Mouse (Mus musculus): ENCODE data around the gene Rom1.

Rom1 gene

GRCm38 (mm10) chr19:8942276-8942964 lies 13.3 kb upstream of the Rom1 start:
- no peak for DNase-seq (ENCODE audit: low spot score)

GRCm38 (mm10) chr19:8941515-8942217 lies 12.5 kb upstream of the Rom1 start, which contains the start of gene Mta2:
Mta2 (plus strand) TSS chr19:8941875.
- DNase-seq (ENCODE audit: low spot score): peak; percentile 98

GRCm38 (mm10) chr19:8941136-8941514 lies 12.0 kb upstream of the Rom1 start:
- no peak for DNase-seq (ENCODE audit: low spot score)

- DNase-seq (ENCODE audit: low spot score): no peak
Observed at GRCm38 (mm10) chr19:8940526-8941133, 11.5 kb upstream of the Rom1 start.

- DNase-seq (ENCODE audit: low spot score): no peak
Observed at GRCm38 (mm10) chr19:8936736-8937135, 7.6 kb upstream of the Rom1 start.

DNA sequence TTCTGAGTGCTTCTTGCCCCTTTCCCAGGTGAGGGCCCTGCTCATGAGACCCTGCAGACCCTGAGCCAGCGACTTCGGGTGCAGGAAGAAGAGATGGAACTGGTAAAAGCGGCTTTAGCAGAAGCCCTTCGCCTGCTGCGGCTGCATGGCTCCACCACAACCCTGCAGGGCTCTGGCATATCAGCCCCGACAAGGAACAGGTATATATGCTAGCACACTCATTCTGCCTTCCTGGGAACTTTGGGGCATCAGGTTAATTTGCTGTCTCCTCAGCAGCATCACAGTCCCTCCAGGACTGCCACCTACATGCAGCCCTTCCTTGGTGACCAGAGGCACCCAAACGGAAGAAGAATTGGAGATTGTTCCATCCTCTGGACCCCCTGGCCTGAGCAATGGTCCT lies 1.6 kb upstream of the Rom1 start:
- no peak for DNase-seq (ENCODE audit: low spot score)

DNA sequence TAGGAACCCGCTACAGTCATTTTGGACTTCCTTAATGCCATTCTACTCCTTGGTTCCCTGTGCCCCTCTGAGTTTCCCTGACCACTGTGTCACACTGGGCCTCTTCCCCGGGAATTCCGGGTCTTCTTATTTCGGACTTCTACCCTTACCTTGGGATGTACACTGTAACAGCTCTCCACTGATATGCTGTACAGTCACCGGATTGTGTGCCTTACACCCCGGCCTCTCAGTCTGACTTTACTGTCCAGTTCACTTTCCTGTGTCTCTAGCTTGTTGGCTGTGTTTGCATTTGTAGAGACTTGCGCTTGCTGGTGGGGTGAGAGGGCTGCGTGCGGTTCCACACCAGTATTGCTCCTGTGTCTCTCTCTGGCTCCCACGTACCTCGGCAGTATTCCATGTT lies 961 bp upstream of the Rom1 start:
- no peak for DNase-seq (ENCODE audit: low spot score)

- no peak for DNase-seq (ENCODE audit: low spot score)
Observed at GRCm38 (mm10) chr19:8928689-8929223, 400 bp downstream of the Rom1 start.

DNA sequence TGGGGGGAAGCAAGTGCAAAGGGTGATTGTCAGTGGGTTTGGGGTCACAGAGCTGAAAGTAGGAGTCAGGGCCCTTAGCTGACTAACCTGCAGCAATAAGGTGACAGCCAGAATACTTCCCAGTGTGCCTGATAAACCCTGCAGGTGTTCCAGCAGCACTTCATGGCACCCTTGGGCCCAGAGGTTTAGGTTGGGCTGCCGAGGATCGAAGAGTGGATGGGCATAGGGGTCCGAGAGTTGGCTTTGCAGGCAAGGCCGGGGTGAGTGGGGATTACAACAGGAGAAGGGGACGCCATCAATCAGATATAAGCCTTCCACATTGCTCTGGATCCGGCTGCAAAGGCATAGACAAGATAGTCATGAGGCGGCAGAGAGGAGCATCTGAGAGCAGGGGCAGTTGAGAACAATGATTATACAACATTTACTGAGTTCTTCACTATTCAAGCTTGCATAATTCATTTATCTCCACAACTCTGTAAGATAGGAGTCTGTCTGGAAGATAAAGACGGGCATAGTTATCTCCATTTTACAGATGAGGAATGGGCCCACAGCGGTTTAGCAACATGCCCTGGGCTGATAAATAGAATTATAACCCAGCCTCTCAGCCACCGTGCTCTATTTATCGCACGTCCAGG lies 1.1 kb downstream of the Rom1 start:
- DNase-seq (ENCODE audit: low spot score): no peak

DNA sequence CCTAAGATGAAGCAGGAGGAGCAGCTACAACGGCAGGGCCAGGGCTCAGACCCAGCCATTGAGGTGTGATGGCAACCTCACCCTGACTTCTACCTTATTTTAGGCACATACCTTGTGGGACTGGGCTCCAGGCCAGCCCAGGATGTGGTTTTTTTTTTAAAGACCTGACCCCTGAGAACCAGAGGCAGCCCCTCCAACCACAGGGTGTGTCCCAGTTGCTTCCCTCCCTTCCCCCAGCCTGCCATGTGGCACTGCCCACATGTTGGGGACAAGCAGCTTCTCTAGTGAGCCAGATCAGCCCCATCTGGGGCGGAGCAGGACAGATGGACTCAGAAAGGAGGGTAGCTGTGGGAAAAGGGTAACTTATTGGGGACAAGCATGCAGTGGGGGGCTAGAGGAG lies 2.4 kb downstream of the Rom1 start:
- DNase-seq (ENCODE audit: low spot score): no peak

DNA sequence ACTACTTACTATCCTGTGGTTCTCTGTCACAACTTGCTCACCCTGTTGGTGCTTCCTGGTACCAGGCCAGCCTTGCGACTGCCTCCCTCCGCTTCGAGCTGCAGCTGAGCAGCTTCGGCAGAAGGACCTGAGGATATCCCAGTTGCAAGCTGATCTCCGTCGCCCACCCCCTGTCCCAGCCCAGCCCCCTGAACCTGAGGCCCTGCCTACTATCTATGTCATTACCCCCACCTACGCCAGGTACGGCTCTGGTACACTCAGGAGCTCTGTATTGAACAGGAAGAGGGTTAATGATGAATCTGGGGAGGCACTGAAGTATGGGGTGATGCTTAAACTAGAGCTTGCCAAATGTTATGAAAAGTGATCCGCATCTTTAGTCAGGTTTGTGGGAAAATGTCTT lies 7.4 kb downstream of the Rom1 start:
- DNase-seq (ENCODE audit: low spot score): no peak

DNA sequence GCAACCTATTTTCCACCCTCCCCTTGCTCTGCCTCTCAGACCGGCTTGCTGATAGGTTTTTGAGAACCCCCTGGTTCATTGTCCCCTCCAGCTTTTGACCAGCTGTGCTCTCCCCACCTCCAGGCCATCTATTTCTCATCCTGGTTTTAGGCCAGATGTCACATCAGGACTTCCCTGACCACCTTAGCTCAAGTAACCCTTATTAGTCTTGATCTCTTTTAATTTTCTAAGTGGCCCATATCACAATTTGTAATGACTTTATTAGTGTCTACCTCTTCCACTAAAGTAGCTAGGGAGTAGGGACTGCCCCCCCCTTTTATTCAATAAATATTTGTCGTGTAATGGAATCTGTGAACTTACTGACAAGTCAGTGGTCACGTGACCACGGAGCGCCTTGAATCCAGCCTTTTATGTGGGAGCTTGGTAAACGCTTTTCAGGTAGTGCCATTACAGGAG lies 8.3 kb downstream of the Rom1 start:
- peak; percentile 60 for DNase-seq (ENCODE audit: low spot score)

DNA sequence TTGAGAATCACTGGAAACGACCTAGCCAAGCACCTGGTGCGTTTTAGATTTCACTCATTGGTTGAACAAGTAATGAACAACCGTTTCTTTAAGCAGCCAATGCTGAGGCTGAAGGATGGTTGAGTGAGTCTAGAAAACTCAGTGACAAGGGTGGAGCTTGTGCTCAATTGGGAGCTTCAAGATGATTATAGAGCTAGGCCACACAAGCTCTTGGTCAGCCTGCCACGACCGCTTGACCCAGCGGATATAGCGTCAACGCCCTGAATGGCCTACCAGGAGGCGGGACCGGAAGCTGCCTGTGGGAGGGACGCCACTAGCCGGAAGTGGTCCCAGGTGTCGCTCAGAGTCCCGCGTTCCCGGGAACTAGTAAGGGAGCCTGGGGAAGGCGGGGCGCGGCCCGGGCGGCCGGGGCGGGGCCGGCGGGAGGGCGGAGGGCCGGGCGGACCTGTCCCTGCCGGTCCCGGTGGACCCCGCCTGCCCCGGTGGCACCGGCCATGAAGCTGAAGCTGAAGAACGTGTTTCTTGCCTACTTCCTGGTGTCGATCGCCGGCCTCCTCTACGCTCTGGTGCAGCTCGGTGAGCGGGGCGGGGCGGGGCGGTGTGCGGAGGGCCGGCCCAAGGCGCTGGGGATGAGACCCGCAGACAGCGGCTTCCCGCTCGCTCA lies 9.0 kb downstream of the Rom1 start, which contains the start of gene B3gat3:
Gene B3gat3, plus strand, starts transcription at position 302 of the 664 bp plus-strand sequence.
- peak; percentile 96 for DNase-seq (ENCODE audit: low spot score)

GRCm38 (mm10) chr19:8919684-8920072 lies 9.5 kb downstream of the Rom1 start:
- no peak for DNase-seq (ENCODE audit: low spot score)

GRCm38 (mm10) chr19:8919000-8919399 lies 10.2 kb downstream of the Rom1 start:
- DNase-seq (ENCODE audit: low spot score): no peak

GRCm38 (mm10) chr19:8914212-8914611 lies 14.9 kb downstream of the Rom1 start:
- no peak for DNase-seq (ENCODE audit: low spot score)

DNA sequence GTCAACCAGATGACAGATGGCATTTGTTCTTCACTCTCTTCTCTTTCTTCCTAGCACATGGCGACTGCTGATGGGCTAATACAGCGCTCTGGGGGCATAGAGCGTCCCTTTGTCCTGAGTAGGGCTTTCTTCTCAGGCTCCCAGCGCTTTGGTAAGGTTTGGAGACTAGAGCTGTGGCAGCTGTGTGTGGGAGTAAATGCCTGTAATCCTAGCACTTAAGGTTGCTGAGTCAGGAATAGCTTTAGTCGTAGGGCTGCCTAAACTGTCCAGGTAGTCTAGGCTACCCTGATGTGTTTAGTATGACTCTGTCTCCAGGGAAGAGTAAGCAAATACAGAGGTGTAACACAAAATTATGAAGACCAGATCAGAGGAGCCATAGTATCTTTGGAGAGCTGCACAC lies 17.3 kb downstream of the Rom1 start:
- no peak for DNase-seq (ENCODE audit: low spot score)

DNA sequence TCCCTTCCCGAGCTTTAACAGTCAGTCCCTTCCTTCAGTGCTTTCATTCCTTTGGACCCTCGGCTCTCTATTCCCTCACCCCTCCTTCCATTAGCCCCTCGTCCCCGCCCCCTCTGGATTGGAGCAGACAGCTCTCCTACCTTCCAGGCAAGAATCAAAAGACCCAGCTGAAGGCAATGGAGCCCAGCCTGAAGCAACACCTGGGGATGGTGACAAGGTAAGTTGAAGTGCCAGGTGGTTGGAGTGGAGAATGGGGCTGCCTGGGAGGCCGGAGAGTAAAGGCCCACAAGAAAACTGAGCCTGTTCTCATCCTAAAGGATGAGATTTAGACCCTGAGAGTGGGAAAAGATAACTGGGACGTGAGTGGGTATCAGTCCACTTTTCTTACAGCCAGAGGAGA lies 20.6 kb downstream of the Rom1 start:
- DNase-seq (ENCODE audit: low spot score): no peak

DNA sequence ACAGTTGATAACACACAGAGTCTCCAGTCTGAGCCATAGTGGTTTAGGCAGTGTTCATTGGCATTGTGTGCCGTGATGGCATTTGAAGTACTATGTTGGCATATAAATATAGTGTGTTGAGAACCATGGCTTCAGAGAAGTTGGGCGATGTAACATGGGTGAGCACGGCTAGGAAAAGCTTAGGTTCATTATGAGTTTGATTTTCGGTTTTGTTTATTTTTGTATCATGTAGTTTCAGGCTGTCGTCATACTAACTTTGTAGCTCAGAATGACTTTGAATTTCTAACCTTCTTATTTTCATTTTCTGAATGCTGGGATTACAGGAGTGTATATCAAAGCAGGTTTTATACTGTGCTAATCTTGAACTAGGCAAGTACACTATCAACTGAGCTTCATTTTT lies 25.7 kb downstream of the Rom1 start:
- DNase-seq (ENCODE audit: low spot score): no peak

GRCm38 (mm10) chr19:8899079-8899478 lies 30.1 kb downstream of the Rom1 start:
- no peak for DNase-seq (ENCODE audit: low spot score)

DNA sequence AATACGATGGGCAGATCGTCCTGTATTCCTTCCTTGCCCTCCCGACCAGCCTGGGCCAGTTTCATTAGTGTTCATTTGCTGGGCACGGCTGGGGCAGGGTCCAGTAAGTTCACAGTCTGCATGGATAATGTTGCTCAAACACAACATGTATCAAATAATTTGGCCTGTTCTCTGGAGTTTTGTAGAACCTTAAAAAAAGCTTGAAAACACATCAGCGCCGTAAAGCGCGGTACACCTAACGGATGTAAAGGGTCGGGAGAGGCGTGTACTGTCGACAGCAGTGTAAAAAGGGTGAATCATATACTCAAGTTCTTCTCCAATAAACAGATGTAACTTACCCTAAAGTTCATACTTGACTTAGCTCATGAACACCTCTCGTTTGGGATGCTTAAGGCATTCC lies 30.6 kb downstream of the Rom1 start:
- DNase-seq (ENCODE audit: low spot score): no peak
